Mouse (Mus musculus): ENCODE measurements around the gene Agl. TPM values are rescaled to one million over a fixed set of nuclear protein-coding genes. Genes with fewer than 3 reads are reported as not detected.

Agl gene
- polyA plus RNA-seq, 1 experiment from 2014 or later: 13.4 TPM

GRCm38 (mm10) chr3:116808507-116809217, 696 bp upstream of the Agl start:
- Histone ChIP-seq H3K9ac (ENCODE audit: low read depth, low read length) (peak overlapping the region; percentile 72), H3K36me3 (ENCODE audit: control insufficient read depth, insufficient read depth, low read length) (no peaks in the 10 kb centered on the region), H3K4me1 (replicated peaks; ENCODE audit: control insufficient read depth, insufficient read depth, low read length) (no peaks in the 10 kb centered on the region), H3K27ac (ENCODE audit: low read depth, low read length) (peak overlapping the region; percentile 51), H3K4me3 (ENCODE audit: low read depth, low read length) (peak overlapping the region; percentile 76), H3K4me2 (peak overlapping the region; percentile 80), H3K9me3 (ENCODE audit: control insufficient read depth, low read length) (no peaks in the 10 kb centered on the region), H3K27me3 (replicated peaks; ENCODE audit: control insufficient read depth, insufficient read depth, low read length) (no peaks in the 10 kb centered on the region)
- ATAC-seq (replicated peaks; ENCODE audit: low FRiP score) (peak; percentile 70), DNase-seq (ENCODE audit: low spot score) (no peak)
- WGBS: 51% methylated on average over 10 of the region's 10 CpGs

- no peak overlapping the region for H3K27ac ChIP-seq (ENCODE audit: low read depth, low read length)
- H3K4me1 ChIP-seq (replicated peaks; ENCODE audit: control insufficient read depth, insufficient read depth, low read length): no peaks in the 10 kb centered on the region
- H3K4me2 ChIP-seq: no peak overlapping the region
- 88% methylated on average over 3 of the region's 3 CpGs for WGBS
- no peaks in the 10 kb centered on the region for H3K9me3 ChIP-seq (ENCODE audit: control insufficient read depth, low read length)
- DNase-seq (ENCODE audit: low spot score) (no peak), ATAC-seq (replicated peaks; ENCODE audit: low FRiP score) (no peak)
- no peaks in the 10 kb centered on the region for H3K27me3 ChIP-seq (replicated peaks; ENCODE audit: control insufficient read depth, insufficient read depth, low read length)
- no peak overlapping the region for H3K4me3 ChIP-seq (ENCODE audit: low read depth, low read length)
- H3K36me3 ChIP-seq (ENCODE audit: control insufficient read depth, insufficient read depth, low read length): no peaks in the 10 kb centered on the region; the same call in 1 of the 2 replicates
- H3K9ac ChIP-seq (ENCODE audit: low read depth, low read length): no peak overlapping the region
Measured at GRCm38 (mm10) chr3:116805866-116806265, 2.1 kb downstream of the Agl start.

GRCm38 (mm10) chr3:116804746-116805285, 3.1 kb downstream of the Agl start:
- Histone ChIP-seq H3K9ac (ENCODE audit: low read depth, low read length) (no peak overlapping the region), H3K27me3 (replicated peaks; ENCODE audit: control insufficient read depth, insufficient read depth, low read length) (no peaks in the 10 kb centered on the region), H3K4me2 (no peak overlapping the region), H3K27ac (ENCODE audit: low read depth, low read length) (no peak overlapping the region), H3K9me3 (ENCODE audit: control insufficient read depth, low read length) (no peaks in the 10 kb centered on the region), H3K4me3 (ENCODE audit: low read depth, low read length) (no peak overlapping the region), H3K36me3 (ENCODE audit: control insufficient read depth, insufficient read depth, low read length) (peaks cover 2% of the 10 kb centered on the region; the same call in 1 of the 2 replicates), H3K4me1 (replicated peaks; ENCODE audit: control insufficient read depth, insufficient read depth, low read length) (no peaks in the 10 kb centered on the region)
- ATAC-seq (replicated peaks; ENCODE audit: low FRiP score): no peak
- DNase-seq (ENCODE audit: low spot score): no peak
- WGBS: 72% methylated on average over 6 of the region's 6 CpGs

- Histone ChIP-seq H3K27ac (ENCODE audit: low read depth, low read length) (no peak overlapping the region), H3K27me3 (replicated peaks; ENCODE audit: control insufficient read depth, insufficient read depth, low read length) (no peaks in the 10 kb centered on the region), H3K4me1 (replicated peaks; ENCODE audit: control insufficient read depth, insufficient read depth, low read length) (no peaks in the 10 kb centered on the region), H3K9me3 (ENCODE audit: control insufficient read depth, low read length) (no peaks in the 10 kb centered on the region), H3K9ac (ENCODE audit: low read depth, low read length) (no peak overlapping the region), H3K4me3 (ENCODE audit: low read depth, low read length) (no peak overlapping the region), H3K36me3 (ENCODE audit: control insufficient read depth, insufficient read depth, low read length) (peaks cover 4% of the 10 kb centered on the region; the same call in 1 of the 2 replicates), H3K4me2 (no peak overlapping the region)
- no peak for ATAC-seq (replicated peaks; ENCODE audit: low FRiP score)
- WGBS: 58% methylated on average over 8 of the region's 8 CpGs
- DNase-seq (ENCODE audit: low spot score): no peak
Measured at GRCm38 (mm10) chr3:116801755-116802154, 6.2 kb downstream of the Agl start.

GRCm38 (mm10) chr3:116798821-116799510, 9.0 kb downstream of the Agl start:
- Histone ChIP-seq H3K4me2 (no peak overlapping the region), H3K9me3 (ENCODE audit: control insufficient read depth, low read length) (no peaks in the 10 kb centered on the region), H3K36me3 (ENCODE audit: control insufficient read depth, insufficient read depth, low read length) (peaks cover 4% of the 10 kb centered on the region; the same call in 1 of the 2 replicates), H3K4me3 (ENCODE audit: low read depth, low read length) (no peak overlapping the region), H3K9ac (ENCODE audit: low read depth, low read length) (no peak overlapping the region), H3K27me3 (replicated peaks; ENCODE audit: control insufficient read depth, insufficient read depth, low read length) (no peaks in the 10 kb centered on the region), H3K27ac (ENCODE audit: low read depth, low read length) (no peak overlapping the region), H3K4me1 (replicated peaks; ENCODE audit: control insufficient read depth, insufficient read depth, low read length) (no peaks in the 10 kb centered on the region)
- ATAC-seq (replicated peaks; ENCODE audit: low FRiP score): no peak
- 72% methylated on average over 4 of the region's 4 CpGs for WGBS
- no peak for DNase-seq (ENCODE audit: low spot score)

- H3K4me1 ChIP-seq (replicated peaks; ENCODE audit: control insufficient read depth, insufficient read depth, low read length): no peaks in the 10 kb centered on the region; the same call in 1 of the 2 replicates
- WGBS: 91% methylated on average over 5 of the region's 5 CpGs
- H3K9ac ChIP-seq (ENCODE audit: low read depth, low read length): no peak overlapping the region
- no peaks in the 10 kb centered on the region for H3K27me3 ChIP-seq (replicated peaks; ENCODE audit: control insufficient read depth, insufficient read depth, low read length)
- H3K4me2 ChIP-seq: no peak overlapping the region
- DNase-seq (ENCODE audit: low spot score) (no peak), ATAC-seq (replicated peaks; ENCODE audit: low FRiP score) (no peak)
- no peak overlapping the region for H3K4me3 ChIP-seq (ENCODE audit: low read depth, low read length)
- peaks cover 15% of the 10 kb centered on the region for H3K36me3 ChIP-seq (ENCODE audit: control insufficient read depth, insufficient read depth, low read length)
- no peaks in the 10 kb centered on the region for H3K9me3 ChIP-seq (ENCODE audit: control insufficient read depth, low read length)
- no peak overlapping the region for H3K27ac ChIP-seq (ENCODE audit: low read depth, low read length)
Measured at GRCm38 (mm10) chr3:116788851-116789250, 19.1 kb downstream of the Agl start.

- H3K9ac ChIP-seq (ENCODE audit: low read depth, low read length): no peak overlapping the region
- no peaks in the 10 kb centered on the region; the same call in 1 of the 2 replicates for H3K4me1 ChIP-seq (replicated peaks; ENCODE audit: control insufficient read depth, insufficient read depth, low read length)
- 89% methylated on average over 9 of the region's 9 CpGs for WGBS
- no peak for DNase-seq (ENCODE audit: low spot score)
- H3K9me3 ChIP-seq (ENCODE audit: control insufficient read depth, low read length): no peaks in the 10 kb centered on the region
- no peak overlapping the region for H3K27ac ChIP-seq (ENCODE audit: low read depth, low read length)
- no peak for ATAC-seq (replicated peaks; ENCODE audit: low FRiP score)
- no peak overlapping the region for H3K4me2 ChIP-seq
- no peaks in the 10 kb centered on the region for H3K27me3 ChIP-seq (replicated peaks; ENCODE audit: control insufficient read depth, insufficient read depth, low read length)
- no peak overlapping the region for H3K4me3 ChIP-seq (ENCODE audit: low read depth, low read length)
- peaks cover 11% of the 10 kb centered on the region for H3K36me3 ChIP-seq (ENCODE audit: control insufficient read depth, insufficient read depth, low read length)
Measured at GRCm38 (mm10) chr3:116786543-116786942, 21.4 kb downstream of the Agl start.

- Histone ChIP-seq H3K4me3 (ENCODE audit: low read depth, low read length) (no peak overlapping the region), H3K27ac (ENCODE audit: low read depth, low read length) (no peak overlapping the region), H3K4me2 (no peak overlapping the region), H3K9ac (ENCODE audit: low read depth, low read length) (no peak overlapping the region), H3K27me3 (replicated peaks; ENCODE audit: control insufficient read depth, insufficient read depth, low read length) (no peaks in the 10 kb centered on the region), H3K36me3 (ENCODE audit: control insufficient read depth, insufficient read depth, low read length) (peaks cover 14% of the 10 kb centered on the region), H3K9me3 (ENCODE audit: control insufficient read depth, low read length) (no peaks in the 10 kb centered on the region), H3K4me1 (replicated peaks; ENCODE audit: control insufficient read depth, insufficient read depth, low read length) (no peaks in the 10 kb centered on the region; the same call in 1 of the 2 replicates)
- ATAC-seq (replicated peaks; ENCODE audit: low FRiP score) (no peak), DNase-seq (ENCODE audit: low spot score) (no peak)
- WGBS: 89% methylated on average over 8 of the region's 8 CpGs
Measured at GRCm38 (mm10) chr3:116785820-116786219, 22.1 kb downstream of the Agl start.

Data from liver, embryonic 11.5 days (tissue).